Comparison of ENCODE assay signal across 8 mouse cellular contexts in genomic region chr7:127708207-127709078, GRCm38 (mm10). TPM values are rescaled to one million over a fixed set of nuclear protein-coding genes. Genes with fewer than 3 reads are reported as not detected.
DNase-seq lines count a peak whose midpoint lies in the region; ATAC-seq and TF ChIP-seq lines count a peak whose summit lies in the region.

Gene Bcl7c (minus strand): TSS chr7:127708933.

- peak; percentile 88 for ATAC-seq in Patski

- H3K27me3 ChIP-seq in Patski: no peaks in the 10 kb centered on the region
- H3K27me3 ChIP-seq in hindbrain, embryonic 10.5 days (ENCODE audit: insufficient read depth, poor library complexity, severe bottlenecking): no peaks in the 10 kb centered on the region

- H3K4me1 ChIP-seq in hindbrain, embryonic 10.5 days (replicated peaks): peaks cover 71% of the 10 kb centered on the region

- WGBS in hindbrain, embryonic 10.5 days: under 1% methylated on average over 88 of the region's 90 CpGs

- POLR2A ChIA-PET in Patski (lab: Charles Lee): interaction anchor here (1.2 kb wide), 1 partner anchor 33 kb away, joined by 3 read pairs; no protein-coding TSS in a partner anchor

- in situ Hi-C loops in Patski (cut with MboI; ENCODE audit: low pct_unique_long_range_greater_than_20kb): no loop called here

- H3K4me3 ChIP-seq in hindbrain, embryonic 10.5 days: peak within 1 kb of the TSS; percentile 78

- peaks cover 35% of the 10 kb centered on the region for H3K36me3 ChIP-seq in hindbrain, embryonic 10.5 days

- TF ChIP-seq CTCF in Patski (IDR thresholded peaks at IDR 0.05): no peak

- peak; percentile 64 for DNase-seq in Patski (ENCODE audit: low read depth, low spot score)
- peak; percentile 89 for DNase-seq in cerebellum, adult 9-11 months
- peak; percentile 72 to 83 for DNase-seq in frontal cortex, adult 2 months (ENCODE audit: extremely low spot score in 1 of 2, low spot score in 1 of 2)
- DNase-seq in hindbrain, embryonic 10.5 days (ENCODE audit: low spot score): peak; percentile 91
- DNase-seq in layer of hippocampus, postnatal 14 days (ENCODE audit: low spot score in 2 of 2): peak; percentile 83 to 89
- DNase-seq in lung, postnatal 10 days: peak; percentile 98
- peak; percentile 92 for DNase-seq in ovary, postnatal 14 days (ENCODE audit: low spot score)
- peak; percentile 87 for DNase-seq in thymus, postnatal 14 days

- peak within 1 kb of the TSS; percentile 97 for H3K27ac ChIP-seq in hindbrain, embryonic 10.5 days

- no peaks in the 10 kb centered on the region for H3K9me3 ChIP-seq in hindbrain, embryonic 10.5 days

- CTCF ChIA-PET in Patski (lab: Charles Lee): interaction anchor here (13.2 kb wide), 1 partner anchor 32 kb away, joined by 100 read pairs; no protein-coding TSS in a partner anchor

RNA-seq across cellular contexts. Expression of gene Bcl7c, which starts in this region (rescaled TPM):
- 53.6 TPM for polyA plus RNA-seq in Patski (2021)
- polyA plus RNA-seq in frontal cortex, adult 2 months (2012; rRNA removed): 23.3 and 25.7 TPM in 2 replicates
- 55.9 and 56.6 TPM in 2 replicates for polyA plus RNA-seq in hindbrain, embryonic 10.5 days (2016; fragmentation: Nextera tagmentation; extraction: Ambion mirVana)
- 10 to 100 TPM; 30.3 to 38.0 TPM for total RNA-seq in layer of hippocampus, postnatal 14 days (2021)

Comparison
In these comparisons a context has a peak if more than half of its experiments do, and no peak if none do; other contexts are left out.
1. Peak in every context shown above with its lines: DNase-seq, ATAC-seq, H3K4me3 ChIP-seq and H3K27ac ChIP-seq.